Mouse (Mus musculus) cerebellum, adult (tissue): ENCODE data around the gene Slc50a1.

ENCODE experiments used
- ATAC-seq: cut with Nextera tagmentation; 2 replicates; pipeline ENCODE4 v1.9.2; 2017; ENCODE audit warnings: mild to moderate bottlenecking, moderate library complexity, mixed read lengths; ENCODE audit not compliant: insufficient number of reproducible peaks, low FRiP score, low TSS enrichment

Gene Slc50a1

GRCm38 (mm10) chr3:89295685-89296230 lies 25.4 kb upstream of the Slc50a1 start:
- ATAC-seq: no peak

GRCm38 (mm10) chr3:89294195-89294594 lies 23.8 kb upstream of the Slc50a1 start:
- ATAC-seq: no peak

- ATAC-seq: no peak
Observed at GRCm38 (mm10) chr3:89293247-89293918, 23.0 kb upstream of the Slc50a1 start.

DNA sequence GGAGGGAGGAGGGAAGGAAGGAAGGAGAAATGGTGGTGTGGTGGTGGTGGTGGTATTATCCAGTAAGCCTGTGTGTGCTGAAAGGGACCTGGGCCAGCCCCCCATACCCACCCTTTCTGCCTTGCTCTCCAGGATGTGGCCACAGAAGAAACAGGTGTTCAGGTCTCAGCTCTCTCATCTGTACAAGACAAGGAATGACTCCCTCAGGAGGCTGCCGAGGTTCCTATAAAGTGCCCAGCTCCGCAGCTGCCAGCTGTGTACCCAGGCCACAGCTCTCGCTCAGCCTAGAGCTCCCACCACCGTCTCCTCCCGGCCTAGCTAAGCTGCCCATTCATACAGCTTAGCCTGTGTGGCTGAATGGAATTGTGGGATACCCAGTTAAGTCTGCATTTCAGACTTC lies 21.9 kb upstream of the Slc50a1 start:
- no peak for ATAC-seq

GRCm38 (mm10) chr3:89291874-89292273 lies 21.5 kb upstream of the Slc50a1 start:
- ATAC-seq: no peak

DNA sequence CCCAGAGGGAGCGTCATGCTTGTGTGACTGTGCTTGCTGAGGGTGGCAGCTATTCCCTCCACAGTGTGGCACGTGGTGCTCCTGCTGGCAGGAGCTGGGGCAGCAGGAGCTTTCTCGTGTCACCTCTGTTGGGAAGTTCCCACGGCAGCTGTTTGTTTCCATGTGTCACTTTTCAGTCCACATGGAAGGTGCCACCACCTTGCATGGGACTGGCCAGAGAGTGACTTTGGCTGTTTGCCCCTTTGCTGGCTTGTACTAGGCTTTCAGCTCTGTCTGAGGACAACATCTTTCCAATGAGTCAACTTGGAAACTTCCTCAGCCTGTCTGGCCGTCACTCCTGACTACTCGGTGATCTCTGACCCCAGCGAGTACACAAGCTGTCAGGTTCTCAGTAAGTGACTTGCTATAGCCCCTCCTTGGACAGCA lies 18.1 kb upstream of the Slc50a1 start:
- no peak for ATAC-seq

DNA sequence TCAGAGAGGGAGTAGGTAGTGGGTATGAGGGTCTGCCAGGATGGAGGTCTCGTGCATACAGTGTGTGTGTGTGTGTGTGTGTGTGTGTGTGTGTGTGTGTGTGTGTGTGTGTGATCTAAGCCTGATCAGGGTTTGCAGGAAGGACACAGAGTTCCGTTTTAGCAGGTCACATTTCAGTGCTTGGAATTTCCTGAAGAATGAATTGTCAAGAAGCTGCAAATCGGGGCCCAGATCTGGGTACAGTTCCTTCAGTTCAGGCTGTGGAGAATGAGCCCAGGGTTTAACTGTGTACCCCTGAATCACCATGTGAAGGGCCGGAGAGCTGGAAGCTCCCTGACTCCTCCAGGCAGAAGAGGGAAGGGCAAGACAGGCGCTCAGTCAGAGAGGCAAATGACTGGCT lies 16.9 kb upstream of the Slc50a1 start:
- ATAC-seq: no peak

GRCm38 (mm10) chr3:89285526-89285925 lies 15.2 kb upstream of the Slc50a1 start:
- no peak for ATAC-seq

DNA sequence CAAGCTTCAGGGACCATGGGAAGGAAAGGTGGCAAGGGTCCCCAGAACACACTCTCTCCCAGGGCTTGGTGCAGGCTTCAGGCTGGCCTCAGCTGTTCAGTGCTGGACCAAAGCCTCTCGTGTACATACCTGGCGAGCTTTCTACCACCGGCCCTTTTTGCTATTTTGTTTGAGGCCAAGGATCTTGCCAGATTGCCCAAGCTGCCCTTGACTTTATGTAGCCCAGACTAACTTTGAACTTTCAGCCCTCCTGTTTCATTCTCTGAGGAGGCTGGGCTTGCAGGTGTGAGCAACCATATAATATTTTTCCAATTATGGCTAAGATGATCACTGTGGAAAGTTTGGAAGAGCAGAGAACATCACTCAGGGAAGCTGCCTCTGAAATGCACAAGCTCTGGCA lies 13.9 kb upstream of the Slc50a1 start:
- ATAC-seq: no peak

- ATAC-seq: no peak
Observed at GRCm38 (mm10) chr3:89282291-89282643, 11.9 kb upstream of the Slc50a1 start.

GRCm38 (mm10) chr3:89281579-89282290 lies 11.4 kb upstream of the Slc50a1 start:
- ATAC-seq: no peak

GRCm38 (mm10) chr3:89280606-89281511 lies 10.5 kb upstream of the Slc50a1 start, which contains the start of gene Efna1:
Gene Efna1, minus strand, starts transcription at chr3:89281142.
- no peak for ATAC-seq

- 0 out of 2 replicates have a peak, but pooled peaks have one; percentile 0 for ATAC-seq
Observed at GRCm38 (mm10) chr3:89280050-89280605, 9.8 kb upstream of the Slc50a1 start.

- peak; percentile 71 for ATAC-seq
Observed at GRCm38 (mm10) chr3:89279153-89279890, 9.0 kb upstream of the Slc50a1 start.

- no peak for ATAC-seq
Observed at GRCm38 (mm10) chr3:89278643-89279042, 8.3 kb upstream of the Slc50a1 start.

GRCm38 (mm10) chr3:89278107-89278506 lies 7.7 kb upstream of the Slc50a1 start:
- ATAC-seq: no peak

DNA sequence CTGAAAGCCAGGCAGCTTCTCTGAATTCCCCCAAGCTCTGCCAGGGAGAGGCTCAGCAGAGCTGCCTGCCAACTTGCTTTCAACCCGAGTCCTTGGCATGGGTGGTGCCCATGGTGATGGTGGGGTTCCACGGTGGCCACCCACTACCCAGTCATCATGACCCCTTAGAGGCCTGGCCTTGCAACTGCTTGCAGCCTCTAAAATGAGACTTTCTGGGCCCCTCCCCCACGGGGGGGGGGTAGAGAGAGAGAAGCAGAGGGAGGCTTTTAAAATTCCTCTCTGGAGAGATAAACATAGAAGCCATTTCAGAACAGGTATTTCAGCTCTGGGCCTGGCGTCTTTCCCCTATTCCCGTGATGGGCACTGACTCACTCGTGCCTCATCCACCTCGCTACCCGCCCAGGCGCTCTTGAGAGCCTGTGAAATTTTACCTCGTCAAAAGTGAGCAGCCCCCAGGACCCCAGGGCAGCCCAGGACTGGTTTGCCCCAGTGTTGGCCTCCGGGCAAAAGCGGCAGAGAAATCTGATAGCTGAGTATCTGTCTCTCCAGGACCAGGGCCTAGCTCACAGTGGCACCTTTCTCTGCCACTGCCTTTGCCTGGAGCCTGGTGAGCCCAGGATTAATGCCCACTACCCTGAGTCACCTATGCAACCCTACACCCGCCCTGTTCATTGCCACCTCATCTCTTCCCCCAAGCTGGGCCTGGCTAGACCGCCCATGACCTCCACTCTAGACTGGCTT lies 7.1 kb upstream of the Slc50a1 start:
- no peak for ATAC-seq

- ATAC-seq: no peak
Observed at GRCm38 (mm10) chr3:89276061-89276460, 5.7 kb upstream of the Slc50a1 start.

- no peak for ATAC-seq
Observed at GRCm38 (mm10) chr3:89271760-89272159, 1.4 kb upstream of the Slc50a1 start.
